In the genomic region with DNA sequence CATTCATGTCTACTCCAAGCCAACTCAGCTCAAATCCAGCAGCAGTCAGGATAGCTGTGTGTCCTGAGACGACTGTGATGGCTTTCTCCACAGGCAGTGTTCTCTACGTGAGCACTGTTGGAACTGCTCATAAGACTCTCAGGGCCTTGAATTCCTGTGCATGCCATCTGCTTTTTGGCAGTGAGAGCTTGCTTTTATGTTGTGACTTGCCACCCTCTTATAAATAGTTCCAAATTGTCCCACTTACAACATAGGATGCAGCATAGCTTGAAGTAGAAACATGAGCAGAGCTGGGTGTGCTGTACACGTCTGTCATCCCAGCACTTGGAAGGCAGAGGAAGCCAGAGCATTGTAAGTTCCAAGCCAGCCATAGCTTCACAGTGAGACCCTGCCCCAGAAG, we compare ENCODE assay signal across 28 mouse cellular contexts. TPM values are rescaled to one million over a fixed set of nuclear protein-coding genes. Genes with fewer than 3 reads are reported as not detected.
DNase-seq lines count a peak whose midpoint lies in the region; ATAC-seq and TF ChIP-seq lines count a peak whose summit lies in the region.
"Had no signal": no experiment of that assay in that cellular context is flagged by ENCODE, and none has a peak within 500 bp of the region (broad histone marks: within the 10 kb centered on the region; RNA-seq: fewer than 3 reads in every experiment).

No protein-coding gene starts in this region.

- H3K27ac ChIP-seq in heart, embryonic 12.5 days (ENCODE audit: poor library complexity, severe bottlenecking): 0 out of 2 replicates have a peak overlapping the region, but pooled peaks have one; percentile 8
- H3K27ac ChIP-seq in layer of hippocampus, adult 2 months: peak overlapping the region; percentile 48; the same call in 1 of the 2 replicates
- H3K27ac ChIP-seq in liver, embryonic 12.5 days: peak overlapping the region; percentile 64
- 0 out of 2 replicates have a peak overlapping the region, but pooled peaks have one; percentile 12 for H3K27ac ChIP-seq in liver, postnatal 0 days (ENCODE audit: low read depth)
- H3K27ac ChIP-seq in forebrain, postnatal 0 days (ENCODE audit: low read depth, low read length): no peak overlapping the region
- H3K27ac ChIP-seq: embryonic facial prominence, embryonic 10.5 days; forebrain, embryonic 15.5 days; hindbrain, embryonic 14.5 days; midbrain, embryonic 12.5 days; neural tube, embryonic 15.5 days had no signal

- H3K36me3 ChIP-seq in heart, embryonic 12.5 days: peaks cover 70% of the 10 kb centered on the region
- peaks cover 76% of the 10 kb centered on the region for H3K36me3 ChIP-seq in liver, embryonic 12.5 days
- H3K36me3 ChIP-seq in liver, postnatal 0 days (replicated peaks; ENCODE audit: insufficient read depth, low read length): peaks cover 58% of the 10 kb centered on the region
- H3K36me3 ChIP-seq in forebrain, postnatal 0 days (ENCODE audit: insufficient read depth): peaks cover 63% of the 10 kb centered on the region

- H3K9ac ChIP-seq in heart, embryonic 12.5 days: no peak overlapping the region
- H3K9ac ChIP-seq in liver, embryonic 12.5 days: no peak overlapping the region
- H3K9ac ChIP-seq in liver, postnatal 0 days (replicated peaks): no peak overlapping the region
- H3K9ac ChIP-seq in forebrain, postnatal 0 days: no peak overlapping the region
- H3K9ac ChIP-seq: forebrain, embryonic 15.5 days; hindbrain, embryonic 14.5 days; lung, embryonic 14.5 days; midbrain, embryonic 12.5 days; neural tube, embryonic 15.5 days had no signal

- H3K4me2 ChIP-seq in heart, embryonic 12.5 days: no peak overlapping the region
- no peak overlapping the region for H3K4me2 ChIP-seq in liver, embryonic 12.5 days
- H3K4me2 ChIP-seq in liver, postnatal 0 days (ENCODE audit: low read depth, low read length): no peak overlapping the region
- H3K4me2 ChIP-seq in forebrain, postnatal 0 days (ENCODE audit: low read depth): no peak overlapping the region
- H3K4me2 ChIP-seq: forebrain, embryonic 15.5 days; hindbrain, embryonic 14.5 days; lung, embryonic 14.5 days; midbrain, embryonic 12.5 days; neural tube, embryonic 15.5 days had no signal

- H3K4me1 ChIP-seq in heart, embryonic 12.5 days (replicated peaks): peaks cover 26% of the 10 kb centered on the region
- peaks cover 51% of the 10 kb centered on the region for H3K4me1 ChIP-seq in liver, embryonic 12.5 days
- peaks cover 30% of the 10 kb centered on the region for H3K4me1 ChIP-seq in liver, postnatal 0 days (ENCODE audit: insufficient read depth)
- no peaks in the 10 kb centered on the region; the same call in 1 of the 2 replicates for H3K4me1 ChIP-seq in forebrain, postnatal 0 days (ENCODE audit: insufficient read depth)

- TF ChIP-seq EP300 in liver, postnatal 0 days (IDR thresholded peaks at IDR 0.05; ENCODE audit: low read depth): no peak

- no peaks in the 10 kb centered on the region for H3K27me3 ChIP-seq in heart, embryonic 12.5 days (replicated peaks)
- no peaks in the 10 kb centered on the region for H3K27me3 ChIP-seq in liver, embryonic 12.5 days (replicated peaks)
- H3K27me3 ChIP-seq in liver, postnatal 0 days (ENCODE audit: insufficient read depth, low read length): no peaks in the 10 kb centered on the region
- no peaks in the 10 kb centered on the region for H3K27me3 ChIP-seq in forebrain, postnatal 0 days (ENCODE audit: insufficient read depth, low read length)
- H3K27me3 ChIP-seq: forebrain, embryonic 15.5 days; midbrain, embryonic 12.5 days; neural tube, embryonic 15.5 days had no signal

- no peaks in the 10 kb centered on the region for H3K9me3 ChIP-seq in heart, embryonic 12.5 days (replicated peaks)
- no peaks in the 10 kb centered on the region for H3K9me3 ChIP-seq in liver, embryonic 12.5 days (replicated peaks)
- H3K9me3 ChIP-seq in liver, postnatal 0 days (ENCODE audit: low read length): no peaks in the 10 kb centered on the region
- H3K9me3 ChIP-seq in forebrain, postnatal 0 days (ENCODE audit: low read length): no peaks in the 10 kb centered on the region
- H3K9me3 ChIP-seq: embryonic facial prominence, embryonic 10.5 days; forebrain, embryonic 15.5 days; midbrain, embryonic 12.5 days; neural tube, embryonic 15.5 days had no signal

- no peak for DNase-seq in heart, postnatal 14 days
- DNase-seq in layer of hippocampus, adult 2 months (ENCODE audit: low spot score in 2 of 2): peak in 1 of 2 experiments; percentile 39
- no peak for DNase-seq in layer of hippocampus, adult 11-12 months (ENCODE audit: low spot score)
- no peak for DNase-seq in liver
- DNase-seq in liver, postnatal 0 days: no peak
- no peak for DNase-seq in forebrain, postnatal 0 days
- DNase-seq: adrenal gland, postnatal 25 days; cerebellum, adult 9-10 months; gastrocnemius, postnatal 10 days; heart, postnatal 4 days; kidney, adult 18-20 months; kidney, postnatal 10 days; lung, embryonic 14.5 days; thymus, adult 2 months; thymus, postnatal 4 days had no signal

- no peak for ATAC-seq in heart, embryonic 12.5 days (ENCODE audit: insufficient number of reproducible peaks, low FRiP score)
- ATAC-seq in liver, embryonic 12.5 days: no peak
- ATAC-seq in liver, postnatal 0 days: no peak
- no peak for ATAC-seq in forebrain, postnatal 0 days
- ATAC-seq: forebrain, embryonic 15.5 days; inflammation-experienced regulatory T-cells, adult 6 months had no signal

- H3K4me3 ChIP-seq in heart, embryonic 12.5 days: no peak overlapping the region
- H3K4me3 ChIP-seq in layer of hippocampus, adult 2 months: no peak overlapping the region
- H3K4me3 ChIP-seq in liver, embryonic 12.5 days: no peak overlapping the region
- no peak overlapping the region for H3K4me3 ChIP-seq in liver, postnatal 0 days (ENCODE audit: low read depth, low read length)
- no peak overlapping the region for H3K4me3 ChIP-seq in forebrain, postnatal 0 days (ENCODE audit: low read depth, low read length)
- H3K4me3 ChIP-seq: embryonic facial prominence, embryonic 10.5 days; forebrain, embryonic 15.5 days; midbrain, embryonic 12.5 days; neural tube, embryonic 15.5 days had no signal

- intact Hi-C loops in heart, postnatal 14 days (cut with DNase I): no loop called here

- 75% methylated on average over 3 of the region's 3 CpGs for WGBS in heart, embryonic 12.5 days
- WGBS in liver, embryonic 12.5 days (ENCODE audit: insufficient replicate concordance): 77% methylated on average over 3 of the region's 3 CpGs
- WGBS in liver, postnatal 0 days (ENCODE audit: insufficient replicate concordance): 83% methylated on average over 3 of the region's 3 CpGs
- WGBS in forebrain, postnatal 0 days: 67% methylated on average over 3 of the region's 3 CpGs

- TF ChIP-seq CTCF in layer of hippocampus, adult 2 months (conservative IDR thresholded peaks at IDR 0.05): no peak
- TF ChIP-seq CTCF in liver, postnatal 0 days (IDR thresholded peaks at IDR 0.05; ENCODE audit: low read depth): no peak
- TF ChIP-seq CTCF in forebrain, postnatal 0 days (IDR thresholded peaks at IDR 0.05; ENCODE audit: low read depth): no peak

RNA-seq across cellular contexts. Expression of gene Ube2c, which starts 3.9 kb away (rescaled TPM):
- 455 and 459 TPM in 2 replicates for polyA plus RNA-seq in heart, embryonic 12.5 days (2016; fragmentation: Nextera tagmentation; extraction: Ambion mirVana)
- 10 to 100 TPM; 10.8 to 19.5 TPM for total RNA-seq in heart, postnatal 14 days (2021)
- total RNA-seq in layer of hippocampus, adult 2 months (2021): 1 to 10 TPM in 1 of 2 experiments, under 1 TPM in 1; 0.76 to 1.6 TPM
- 669 and 687 TPM in 2 replicates for polyA plus RNA-seq in liver, embryonic 12.5 days (2016; fragmentation: Nextera tagmentation; extraction: Ambion mirVana)
- polyA plus RNA-seq in liver, postnatal 0 days (2015; fragmentation: Nextera tagmentation; extraction: Ambion mirVana): 243 and 277 TPM in 2 replicates
- 24.9 and 29.2 TPM in 2 replicates for total RNA-seq in forebrain, postnatal 0 days (2014; rRNA removed)
- 30.9 and 38.4 TPM in 2 replicates for polyA plus RNA-seq in forebrain, postnatal 0 days (2015; fragmentation: Nextera tagmentation; extraction: Ambion mirVana)

RNA-seq across cellular contexts. Expression of gene Tnnc2, which starts 13.9 kb away (rescaled TPM):
- polyA plus RNA-seq in heart, embryonic 12.5 days (2016; fragmentation: Nextera tagmentation; extraction: Ambion mirVana): 0.36 and 1.6 TPM in 2 replicates
- total RNA-seq in heart, postnatal 14 days (2021): not detected
- total RNA-seq in layer of hippocampus, adult 2 months (2021): not detected
- polyA plus RNA-seq in liver, embryonic 12.5 days (2016; fragmentation: Nextera tagmentation; extraction: Ambion mirVana): 0.66 and 1.8 TPM in 2 replicates
- 6.5 and 127 TPM in 2 replicates for polyA plus RNA-seq in liver, postnatal 0 days (2015; fragmentation: Nextera tagmentation; extraction: Ambion mirVana)
- 0.38 and 2.9 TPM in 2 replicates for total RNA-seq in forebrain, postnatal 0 days (2014; rRNA removed)
- 0.50 and 0.63 TPM in 2 replicates for polyA plus RNA-seq in forebrain, postnatal 0 days (2015; fragmentation: Nextera tagmentation; extraction: Ambion mirVana)
- total RNA-seq: adrenal gland, postnatal 25 days; common myeloid progenitor, adult 5-6 weeks; granulocyte monocyte progenitor cell, adult 5-6 weeks; layer of hippocampus, adult 18-20 months; megakaryocyte, adult 5-6 weeks had no signal
- polyA plus RNA-seq: embryonic facial prominence, embryonic 10.5 days; inflammation-experienced regulatory T-cells, adult 6 months; lung, embryonic 14.5 days; small intestine, adult 2 months had no signal

RNA-seq across cellular contexts. Expression of gene Snx21, which starts 19.8 kb away (rescaled TPM):
- 30.8 and 31.7 TPM in 2 replicates for polyA plus RNA-seq in heart, embryonic 12.5 days (2016; fragmentation: Nextera tagmentation; extraction: Ambion mirVana)
- total RNA-seq in heart, postnatal 14 days (2021): 10 to 100 TPM; 20.8 to 23.0 TPM
- 10 to 100 TPM; 39.8 TPM for total RNA-seq in layer of hippocampus, adult 2 months (2021)
- 5.5 TPM in 2 replicates for polyA plus RNA-seq in liver, embryonic 12.5 days (2016; fragmentation: Nextera tagmentation; extraction: Ambion mirVana)
- 6.1 and 7.4 TPM in 2 replicates for polyA plus RNA-seq in liver, postnatal 0 days (2015; fragmentation: Nextera tagmentation; extraction: Ambion mirVana)
- 72.0 and 77.5 TPM in 2 replicates for total RNA-seq in forebrain, postnatal 0 days (2014; rRNA removed)
- polyA plus RNA-seq in forebrain, postnatal 0 days (2015; fragmentation: Nextera tagmentation; extraction: Ambion mirVana): 48.5 and 50.2 TPM in 2 replicates

RNA-seq across cellular contexts. Expression of gene Dnttip1, which starts 20.1 kb away (rescaled TPM):
- 62.9 and 71.0 TPM in 2 replicates for polyA plus RNA-seq in heart, embryonic 12.5 days (2016; fragmentation: Nextera tagmentation; extraction: Ambion mirVana)
- total RNA-seq in heart, postnatal 14 days (2021): 10 to 100 TPM; 29.4 to 30.2 TPM
- total RNA-seq in layer of hippocampus, adult 2 months (2021): 10 to 100 TPM; 40.4 to 41.2 TPM
- 56.9 and 61.0 TPM in 2 replicates for polyA plus RNA-seq in liver, embryonic 12.5 days (2016; fragmentation: Nextera tagmentation; extraction: Ambion mirVana)
- polyA plus RNA-seq in liver, postnatal 0 days (2015; fragmentation: Nextera tagmentation; extraction: Ambion mirVana): 33.7 and 34.2 TPM in 2 replicates
- 23.2 and 26.1 TPM in 2 replicates for total RNA-seq in forebrain, postnatal 0 days (2014; rRNA removed)
- polyA plus RNA-seq in forebrain, postnatal 0 days (2015; fragmentation: Nextera tagmentation; extraction: Ambion mirVana): 52.3 and 60.1 TPM in 2 replicates

RNA-seq across cellular contexts. Expression of gene Wfdc3, which starts 20.1 kb away (rescaled TPM):
- polyA plus RNA-seq in heart, embryonic 12.5 days (2016; fragmentation: Nextera tagmentation; extraction: Ambion mirVana): 0.32 and 0.71 TPM in 2 replicates
- total RNA-seq in heart, postnatal 14 days (2021): under 1 TPM; 0.22 to 0.33 TPM
- 1 to 10 TPM in 1 of 2 experiments, under 1 TPM in 1; 0.64 to 1.3 TPM for total RNA-seq in layer of hippocampus, adult 2 months (2021)
- 0.48 and 0.93 TPM in 2 replicates for polyA plus RNA-seq in liver, embryonic 12.5 days (2016; fragmentation: Nextera tagmentation; extraction: Ambion mirVana)
- 2.0 and 2.5 TPM in 2 replicates for polyA plus RNA-seq in liver, postnatal 0 days (2015; fragmentation: Nextera tagmentation; extraction: Ambion mirVana)
- 0.54 and 0.81 TPM in 2 replicates for total RNA-seq in forebrain, postnatal 0 days (2014; rRNA removed)
- polyA plus RNA-seq in forebrain, postnatal 0 days (2015; fragmentation: Nextera tagmentation; extraction: Ambion mirVana): 0.89 and 1.1 TPM in 2 replicates
- total RNA-seq: gastrocnemius, postnatal 10 days; granulocyte monocyte progenitor cell, adult 5-6 weeks; megakaryocyte, adult 5-6 weeks had no signal
- polyA plus RNA-seq: inflammation-experienced regulatory T-cells, adult 6 months had no signal
